Mouse (Mus musculus) C2C12 (cell line): ENCODE measurements around the gene Slc22a15. TPM values are rescaled to one million over a fixed set of nuclear protein-coding genes. Genes with fewer than 3 reads are reported as not detected.

Experiments used
- H3K27me3 ChIP-seq: one replicate; pipeline ENCODE4 v1.6.1; 2011; ENCODE audit not compliant: control insufficient read depth, insufficient read depth, insufficient read length
- H3K36me3 ChIP-seq: one replicate; pipeline ENCODE4 v1.6.1; 2011; ENCODE audit not compliant: control insufficient read depth, insufficient read depth
- H3K4me3 ChIP-seq: one replicate; pipeline ENCODE4 v1.5.1; 2011; ENCODE audit warnings: mild to moderate bottlenecking, control low read depth; ENCODE audit not compliant: poor library complexity, insufficient read depth, severe bottlenecking
- H3K79me2 ChIP-seq: one replicate; pipeline ENCODE4 v1.6.1; 2011; ENCODE audit not compliant: control insufficient read depth, insufficient read depth
- H3K79me3 ChIP-seq: one replicate; pipeline ENCODE4 v1.6.1; 2011; ENCODE audit warnings: low read depth, control low read depth
- H3ac ChIP-seq: one replicate; pipeline ENCODE3; 2011; ENCODE audit warnings: low read depth; ENCODE audit not compliant: control insufficient read depth, insufficient read length
- CEBPB ChIP-seq: IDR thresholded peaks from one replicate; pipeline ENCODE4 v1.6.1; 2011; ENCODE audit warnings: low read depth, mild to moderate bottlenecking, control low read depth, moderate library complexity
- CTCF ChIP-seq: IDR thresholded peaks from one replicate; pipeline ENCODE4 v1.5.1; 2011; ENCODE audit not compliant: control insufficient read depth, insufficient read depth, insufficient read length
- FOSL1 ChIP-seq: IDR thresholded peaks from one replicate; pipeline ENCODE4 v1.8.0; 2011; ENCODE audit warnings: mild to moderate bottlenecking, low read length; ENCODE audit not compliant: poor library complexity, insufficient read depth, severe bottlenecking
- MAX ChIP-seq: IDR thresholded peaks from one replicate; pipeline ENCODE4 v1.6.1; 2011; ENCODE audit warnings: mild to moderate bottlenecking, control low read depth
- MYOD1 ChIP-seq: IDR thresholded peaks from one replicate; pipeline ENCODE4 v1.6.1; 2011; ENCODE audit warnings: low read depth; ENCODE audit not compliant: control insufficient read depth, insufficient read length
- MYOG ChIP-seq: IDR thresholded peaks from one replicate; pipeline ENCODE4 v1.6.1; 2011; ENCODE audit not compliant: control insufficient read depth, insufficient read length; ENCODE audit errors: extremely low read depth
- USF1 ChIP-seq: IDR thresholded peaks from one replicate; pipeline ENCODE4 v1.6.1; 2011; ENCODE audit warnings: low read depth, mild to moderate bottlenecking, control low read depth, moderate library complexity
- polyA plus RNA-seq: library from polyadenylated mRNA; unstranded; fragments of >200 nt; fragmentation: generic; extraction: Trizol; gene quantifications from one replicate; pipeline ENCODE4 v1.2.1, GENCODE M21; 2012; ENCODE audit warnings: missing spikeins

The Slc22a15 gene
- polyA plus RNA-seq, 1 experiment, result 7.9 TPM

DNA sequence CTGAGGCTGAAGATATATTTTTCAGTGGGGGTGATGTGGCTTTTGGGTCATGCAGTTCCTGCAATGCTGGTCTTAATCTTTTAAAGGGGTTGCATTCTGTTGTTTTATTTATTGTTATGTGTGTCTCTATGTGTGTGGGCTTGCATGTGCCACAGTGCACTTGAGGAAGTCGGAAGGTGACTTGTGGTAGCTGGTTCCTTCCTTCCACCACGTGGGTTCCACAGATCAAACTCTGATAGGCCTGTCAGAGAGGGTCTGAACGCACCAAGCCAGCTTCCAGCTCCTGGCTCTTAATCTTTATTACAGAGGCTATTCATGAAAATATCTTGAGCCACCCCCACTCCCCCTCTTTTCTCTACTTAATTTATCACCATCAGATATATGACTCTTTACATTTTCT is 40.4 kb downstream of the Slc22a15 start:
- H3K36me3 ChIP-seq, result peaks cover 9% of the 10 kb centered on the region
- no peaks in the 10 kb centered on the region for H3K79me2 ChIP-seq
- H3K27me3 ChIP-seq, result no peaks in the 10 kb centered on the region
- no peak for TF ChIP-seq USF1
- TF ChIP-seq CEBPB, result no peak
- no peak for TF ChIP-seq MYOG
- TF ChIP-seq MAX, result no peak
- no peak for TF ChIP-seq CTCF
- TF ChIP-seq MYOD1, result no peak
- TF ChIP-seq FOSL1, result no peak
- H3K4me3 ChIP-seq, result no peak overlapping the region
- H3ac ChIP-seq, result no peak overlapping the region
- H3K79me3 ChIP-seq, result no peaks in the 10 kb centered on the region

DNA sequence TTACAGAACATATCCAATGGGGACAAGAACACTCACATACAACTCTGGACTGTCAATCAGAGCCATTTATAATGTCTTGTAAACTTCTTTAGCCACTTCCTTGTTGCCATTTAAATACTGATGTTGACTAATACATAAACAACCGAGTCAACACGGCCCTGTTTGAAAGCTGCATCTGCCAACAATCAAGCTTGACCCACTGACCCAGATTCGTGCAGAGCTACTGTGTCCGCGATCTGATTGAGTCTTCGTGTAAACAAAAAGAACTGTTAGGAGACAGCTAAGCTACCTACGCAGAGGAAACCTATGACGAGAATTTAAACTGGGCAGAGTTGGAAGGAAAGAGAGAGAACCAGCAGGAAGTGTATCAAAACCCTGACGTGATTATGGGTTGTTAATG is 42.5 kb downstream of the Slc22a15 start:
- H3K27me3 ChIP-seq, result no peaks in the 10 kb centered on the region
- no peak overlapping the region for H3K4me3 ChIP-seq
- H3K36me3 ChIP-seq, result peaks cover 9% of the 10 kb centered on the region
- no peak overlapping the region for H3ac ChIP-seq
- no peaks in the 10 kb centered on the region for H3K79me3 ChIP-seq
- TF ChIP-seq MYOG (no peak), CEBPB (no peak), MAX (no peak), CTCF (no peak), FOSL1 (no peak), USF1 (no peak), MYOD1 (no peak)
- no peaks in the 10 kb centered on the region for H3K79me2 ChIP-seq

DNA sequence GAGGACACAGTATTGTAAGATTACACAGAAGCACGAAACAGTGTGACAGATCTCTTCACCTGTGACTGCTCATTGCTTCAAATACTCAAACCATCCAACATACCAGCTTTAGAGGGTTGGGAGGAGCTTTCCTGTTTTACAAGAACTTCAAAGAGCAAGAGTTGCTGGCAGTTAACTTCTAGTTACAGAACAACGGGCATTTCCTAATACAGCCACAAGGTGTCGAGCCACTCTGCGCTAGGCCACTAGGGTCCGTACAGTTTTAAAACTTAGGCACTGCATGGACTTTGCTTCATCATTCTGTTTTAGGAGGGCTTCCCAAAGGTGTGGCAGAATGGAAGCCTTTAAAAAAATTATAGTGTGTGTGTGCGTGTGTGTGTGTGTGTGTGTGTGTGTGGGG is 43.4 kb downstream of the Slc22a15 start:
- Histone ChIP-seq H3K27me3 (no peaks in the 10 kb centered on the region), H3K4me3 (no peak overlapping the region), H3K79me3 (no peaks in the 10 kb centered on the region), H3K36me3 (peaks cover 9% of the 10 kb centered on the region), H3K79me2 (no peaks in the 10 kb centered on the region), H3ac (no peak overlapping the region)
- TF ChIP-seq CEBPB (no peak), FOSL1 (no peak)

DNA sequence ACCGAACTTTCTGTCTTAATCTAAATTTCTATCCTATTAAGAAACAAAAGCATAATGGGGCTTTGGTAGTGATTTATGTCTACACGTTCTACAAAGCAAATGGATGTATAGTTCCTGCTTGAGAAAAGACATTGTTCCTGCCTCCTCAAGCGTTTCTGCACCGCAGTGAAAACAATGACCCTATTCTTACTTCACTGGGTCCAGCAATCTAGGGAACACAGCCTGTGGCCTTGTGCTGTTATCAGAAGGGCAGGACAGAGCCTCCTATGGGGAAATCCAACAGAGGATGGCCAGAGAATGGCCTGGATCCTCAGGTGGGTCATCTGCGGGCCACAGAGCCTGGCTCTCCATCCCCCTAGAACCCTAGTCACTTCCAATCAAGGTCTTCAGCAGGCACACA is 46.1 kb downstream of the Slc22a15 start:
- no peak for TF ChIP-seq MYOG
- TF ChIP-seq FOSL1, result no peak
- no peak for TF ChIP-seq CEBPB
- TF ChIP-seq MAX, result no peak
- TF ChIP-seq USF1, result no peak
- no peak for TF ChIP-seq MYOD1
- no peak for TF ChIP-seq CTCF
- no peaks in the 10 kb centered on the region for H3K79me3 ChIP-seq
- no peaks in the 10 kb centered on the region for H3K79me2 ChIP-seq
- no peak overlapping the region for H3ac ChIP-seq
- H3K4me3 ChIP-seq, result no peak overlapping the region
- H3K27me3 ChIP-seq, result no peaks in the 10 kb centered on the region
- H3K36me3 ChIP-seq, result peaks cover 8% of the 10 kb centered on the region

DNA sequence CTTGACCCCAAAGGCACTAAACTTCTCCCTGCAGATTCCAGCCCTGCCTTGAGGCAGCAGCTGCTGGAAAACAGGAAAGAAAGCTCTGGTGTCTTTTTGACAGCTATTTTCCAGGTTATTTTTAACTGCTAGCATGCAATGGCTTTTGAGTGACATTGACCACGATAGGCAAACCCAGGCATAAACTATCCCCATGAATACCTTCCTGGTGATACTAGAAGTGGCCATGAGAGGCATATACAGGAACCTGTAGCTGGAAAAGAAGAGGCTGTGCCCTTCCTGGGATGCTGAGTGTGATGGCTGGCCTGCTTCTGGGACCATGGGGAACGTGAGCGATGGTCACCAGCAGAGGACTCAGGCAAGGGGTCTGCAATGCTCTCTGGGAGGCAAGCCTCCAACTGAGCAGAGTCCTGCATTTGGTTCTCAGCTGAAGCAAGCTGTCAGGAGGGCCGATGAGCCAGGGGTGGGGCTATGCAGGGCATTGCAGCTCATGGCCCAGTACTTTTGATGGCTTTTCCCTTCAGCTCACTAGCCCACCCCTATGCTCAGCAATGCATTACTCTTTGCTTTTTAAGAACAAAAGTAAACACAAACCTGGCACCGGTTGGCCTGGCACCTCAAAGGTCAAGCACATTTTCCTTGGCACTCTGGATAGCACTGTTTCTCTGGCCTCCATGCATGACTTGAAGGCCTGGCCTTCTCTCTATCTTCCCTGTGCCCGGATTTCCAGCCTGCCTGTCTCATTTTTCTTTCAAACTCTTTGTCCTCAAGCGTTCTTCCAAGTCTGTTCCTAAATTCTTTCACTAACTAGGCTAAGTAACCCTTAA is 47.6 kb downstream of the Slc22a15 start:
- Histone ChIP-seq H3K79me2 (no peaks in the 10 kb centered on the region), H3ac (no peak overlapping the region), H3K4me3 (no peak overlapping the region), H3K79me3 (no peaks in the 10 kb centered on the region), H3K27me3 (no peaks in the 10 kb centered on the region), H3K36me3 (peaks cover 5% of the 10 kb centered on the region)
- no peak for TF ChIP-seq MAX
- TF ChIP-seq FOSL1, result no peak
- TF ChIP-seq CEBPB, result no peak
- TF ChIP-seq MYOD1, result no peak
- no peak for TF ChIP-seq CTCF
- no peak for TF ChIP-seq MYOG
- no peak for TF ChIP-seq USF1
